ENCODE assay signal across 8 mouse cellular contexts in genomic region chr3:27237226-27237625, GRCm38 (mm10). TPM values are rescaled to one million over a fixed set of nuclear protein-coding genes. Genes with fewer than 3 reads are reported as not detected.
A peak's percentile ranks its signal among the peaks of the same experiment; 100 is the strongest.
DNase-seq lines count a peak whose midpoint lies in the region; ATAC-seq lines count a peak whose summit lies in the region.

No protein-coding gene starts in this region.

- H3K36me3 ChIP-seq in forebrain, embryonic 12.5 days (replicated peaks): no peaks in the 10 kb centered on the region
- H3K36me3 ChIP-seq in forebrain, embryonic 10.5 days (replicated peaks): peaks cover 10% of the 10 kb centered on the region
- H3K36me3 ChIP-seq in liver, embryonic 13.5 days: no peaks in the 10 kb centered on the region

- WGBS in forebrain, embryonic 12.5 days: 18% methylated on average over 2 of the region's 2 CpGs
- 18% methylated on average over 2 of the region's 2 CpGs for WGBS in forebrain, embryonic 10.5 days
- WGBS in liver, embryonic 13.5 days (ENCODE audit: insufficient replicate concordance): 10% methylated on average over 2 of the region's 2 CpGs

- H3K4me3 ChIP-seq in forebrain, embryonic 12.5 days (replicated peaks): no peak overlapping the region
- H3K4me3 ChIP-seq in forebrain, embryonic 10.5 days: no peak overlapping the region
- H3K4me3 ChIP-seq in liver, embryonic 13.5 days (replicated peaks): no peak overlapping the region

- H3K4me1 ChIP-seq in forebrain, embryonic 12.5 days: no peaks in the 10 kb centered on the region
- H3K4me1 ChIP-seq in forebrain, embryonic 10.5 days: no peaks in the 10 kb centered on the region
- peaks cover 7% of the 10 kb centered on the region for H3K4me1 ChIP-seq in liver, embryonic 13.5 days (replicated peaks)

- no peak overlapping the region for H3K4me2 ChIP-seq in forebrain, embryonic 12.5 days
- H3K4me2 ChIP-seq in liver, embryonic 13.5 days: no peak overlapping the region

- H3K27ac ChIP-seq in forebrain, embryonic 12.5 days: no peak overlapping the region
- no peak overlapping the region for H3K27ac ChIP-seq in forebrain, embryonic 10.5 days
- no peak overlapping the region for H3K27ac ChIP-seq in liver, embryonic 13.5 days

- H3K27me3 ChIP-seq in forebrain, embryonic 12.5 days: no peaks in the 10 kb centered on the region
- H3K27me3 ChIP-seq in forebrain, embryonic 10.5 days (ENCODE audit: poor library complexity, severe bottlenecking): no peaks in the 10 kb centered on the region
- H3K27me3 ChIP-seq in liver, embryonic 13.5 days: no peaks in the 10 kb centered on the region

- DNase-seq in forebrain, embryonic 10.5 days (ENCODE audit: extremely low spot score, low spot score): no peak
- DNase-seq in spleen, postnatal 36 days (ENCODE audit: low spot score in 2 of 2): peak; percentile 17 to 53
- DNase-seq in spleen, adult 18-20 months: no peak
- peak; percentile 37 for DNase-seq in cerebellum, adult 9-11 months
- DNase-seq in liver, embryonic 13.5 days: peak; percentile 11
- DNase-seq in retina, postnatal 7 days (ENCODE audit: low read depth, low spot score): peak; percentile 23

- H3K9me3 ChIP-seq in forebrain, embryonic 12.5 days: no peaks in the 10 kb centered on the region
- H3K9me3 ChIP-seq in forebrain, embryonic 10.5 days: no peaks in the 10 kb centered on the region
- H3K9me3 ChIP-seq in liver, embryonic 13.5 days (replicated peaks): no peaks in the 10 kb centered on the region

- peak; percentile 58; the same call in 1 of the 2 replicates for ATAC-seq in forebrain, embryonic 12.5 days (ENCODE audit: low FRiP score)
- ATAC-seq in hematopoietic stem cell, adult 5-6 weeks (replicated peaks in 1 of 2; ENCODE audit: insufficient read depth in 1 of 2, low FRiP score in 2 of 2, low TSS enrichment in 1 of 2, low read depth in 1 of 2, poor library complexity in 2 of 2, severe bottlenecking in 2 of 2): peak; percentile 80 to 87
- ATAC-seq in liver, embryonic 13.5 days (ENCODE audit: low read depth): peak; percentile 43; the same call in 1 of the 2 replicates

- no peak overlapping the region for H3K9ac ChIP-seq in forebrain, embryonic 12.5 days
- no peak overlapping the region for H3K9ac ChIP-seq in liver, embryonic 13.5 days

RNA-seq across cellular contexts. Expression of gene Nceh1, which starts 54.5 kb away (rescaled TPM):
- polyA plus RNA-seq in forebrain, embryonic 12.5 days (2016; fragmentation: Nextera tagmentation; extraction: Ambion mirVana): 4.1 and 4.4 TPM in 2 replicates
- polyA plus RNA-seq in forebrain, embryonic 10.5 days (2016; fragmentation: Nextera tagmentation; extraction: Ambion mirVana): 5.0 and 5.6 TPM in 2 replicates
- 55.5 and 60.5 TPM in 2 replicates for total RNA-seq in hematopoietic stem cell, adult 5-6 weeks (2017)
- polyA plus RNA-seq in liver, embryonic 13.5 days (2015; fragmentation: Nextera tagmentation; extraction: Ambion mirVana): 3.7 and 4.2 TPM in 2 replicates

Comparison
In these comparisons a context has a peak if more than half of its experiments do, and no peak if none do; other contexts are left out.
1. DNase-seq: peak in spleen, postnatal 36 days (2 of 2), cerebellum, adult 9-11 months (single experiment), liver, embryonic 13.5 days (single experiment) and retina, postnatal 7 days (single experiment); none in forebrain, embryonic 10.5 days (single experiment) and spleen, adult 18-20 months (0 of 2).
2. Peak in every context shown above with its lines, with median percentiles within 50 percentile points of each other: ATAC-seq.